Comparison of ENCODE assay signal across 8 mouse cellular contexts in the genomic region with DNA sequence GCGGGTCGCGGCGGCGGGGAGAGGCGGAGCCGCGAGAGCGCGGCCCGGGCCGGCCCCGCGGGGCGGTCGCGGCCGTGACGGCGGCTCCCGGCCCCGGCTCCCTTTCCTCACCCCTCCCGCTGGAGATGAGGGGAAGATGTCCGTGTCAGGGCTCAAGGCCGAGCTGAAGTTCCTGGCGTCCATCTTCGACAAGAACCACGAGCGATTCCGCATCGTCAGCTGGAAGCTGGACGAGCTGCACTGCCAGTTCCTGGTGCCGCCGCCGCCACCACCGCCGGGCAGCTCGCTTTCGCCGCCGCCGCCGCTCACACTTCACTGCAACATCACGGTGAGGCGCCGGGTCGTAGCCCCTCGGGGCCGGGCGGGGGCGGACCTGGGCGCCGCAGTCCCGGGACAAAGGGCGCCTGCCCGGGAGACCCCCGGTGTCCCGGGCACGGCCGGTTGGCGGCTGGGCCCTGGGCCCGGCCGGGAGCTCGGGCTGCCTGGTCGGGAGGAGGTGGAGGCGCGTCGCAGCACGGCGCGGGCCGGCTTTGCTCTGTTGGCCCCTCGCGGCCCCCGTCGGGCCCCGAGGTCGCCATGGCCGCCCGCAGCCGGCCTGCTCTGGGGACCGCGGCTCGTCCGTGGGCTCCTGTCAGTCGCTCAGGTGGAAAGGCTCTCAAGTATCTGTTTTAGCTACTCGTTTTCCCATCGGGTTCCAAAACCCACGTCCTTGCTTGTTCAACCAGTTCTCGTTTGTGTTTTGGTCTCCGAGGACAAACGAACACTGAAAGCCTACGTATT. TPM values are rescaled to one million over a fixed set of nuclear protein-coding genes. Genes with fewer than 3 reads are reported as not detected.
A peak's percentile ranks its signal among the peaks of the same experiment; 100 is the strongest.
DNase-seq lines count a peak whose midpoint lies in the region; ATAC-seq lines count a peak whose summit lies in the region.

No protein-coding gene starts in this region.

- peaks cover 11% of the 10 kb centered on the region; the same call in 1 of the 2 replicates for H3K36me3 ChIP-seq in limb, embryonic 10.5 days
- H3K36me3 ChIP-seq in midbrain, embryonic 10.5 days = peaks cover 11% of the 10 kb centered on the region; the same call in 1 of the 2 replicates

- intact Hi-C loops in gastrocnemius, postnatal 14 days (cut with DNase I; ENCODE audit: low total_unique reads) = loop anchor here (10.0 kb wide), 1 partner anchor 235 kb away; no protein-coding TSS in a partner anchor

- H3K27me3 ChIP-seq in limb, embryonic 10.5 days (ENCODE audit: low read depth, poor library complexity, severe bottlenecking) = no peaks in the 10 kb centered on the region
- H3K27me3 ChIP-seq in midbrain, embryonic 10.5 days (ENCODE audit: low read depth, poor library complexity, severe bottlenecking) = peaks cover 13% of the 10 kb centered on the region; the same call in 1 of the 2 replicates

- peak; percentile 56 for ATAC-seq in common myeloid progenitor, adult 5-6 weeks (replicated peaks; ENCODE audit: low read depth, poor library complexity, severe bottlenecking)
- ATAC-seq in inflammation-experienced regulatory T-cells, adult 6 months = peak; percentile 42

- no peaks in the 10 kb centered on the region for H3K9me3 ChIP-seq in limb, embryonic 10.5 days (replicated peaks)
- H3K9me3 ChIP-seq in midbrain, embryonic 10.5 days (replicated peaks) = no peaks in the 10 kb centered on the region

- H3K4me1 ChIP-seq in limb, embryonic 10.5 days = peaks cover 24% of the 10 kb centered on the region
- peaks cover 36% of the 10 kb centered on the region for H3K4me1 ChIP-seq in midbrain, embryonic 10.5 days

- H3K4me3 ChIP-seq in limb, embryonic 10.5 days = peak overlapping the region; percentile 78
- H3K4me3 ChIP-seq in midbrain, embryonic 10.5 days = peak overlapping the region; percentile 86

- under 1% methylated on average over 92 of the region's 93 CpGs for WGBS in limb, embryonic 10.5 days
- WGBS in midbrain, embryonic 10.5 days = under 1% methylated on average over 93 of the region's 93 CpGs

- peak overlapping the region; percentile 94 for H3K27ac ChIP-seq in limb, embryonic 10.5 days
- peak overlapping the region; percentile 96 for H3K27ac ChIP-seq in midbrain, embryonic 10.5 days (replicated peaks)

- peak; percentile 36 for DNase-seq in layer of hippocampus, adult 11-12 months (ENCODE audit: low spot score)
- DNase-seq in layer of hippocampus, adult 9-10 months (ENCODE audit: low spot score) = no peak
- DNase-seq in gastrocnemius, postnatal 14 days = peak; percentile 47
- DNase-seq in limb, embryonic 10.5 days (ENCODE audit: low spot score) = peak; percentile 75
- peak; percentile 73 for DNase-seq in midbrain, embryonic 10.5 days (ENCODE audit: low spot score)
- DNase-seq in right cerebral cortex, postnatal 36 days (ENCODE audit: low spot score in 2 of 2) = peak; percentile 14 to 36

RNA-seq across cellular contexts. Expression of a gene that starts 1.0 kb away (rescaled TPM):
- total RNA-seq in common myeloid progenitor, adult 5-6 weeks (2017) = 49.5 and 59.2 TPM in 2 replicates
- total RNA-seq in gastrocnemius, postnatal 14 days (2021) = 10 to 100 TPM; 21.5 to 24.1 TPM
- 10 to 100 TPM; 11.5 to 16.9 (median 14.1) TPM for polyA plus RNA-seq in inflammation-experienced regulatory T-cells, adult 6 months (2017; shearing (Covaris generic))
- polyA plus RNA-seq in limb, embryonic 10.5 days (2016; fragmentation: Nextera tagmentation; extraction: Ambion mirVana) = 32.6 and 33.9 TPM in 2 replicates
- 37.7 and 38.0 TPM in 2 replicates for polyA plus RNA-seq in midbrain, embryonic 10.5 days (2016; fragmentation: Nextera tagmentation; extraction: Ambion mirVana)

RNA-seq across cellular contexts. Expression of a gene that starts 59.0 kb away (rescaled TPM):
- 33.8 and 37.6 TPM in 2 replicates for total RNA-seq in common myeloid progenitor, adult 5-6 weeks (2017)
- 10 to 100 TPM; 18.5 to 21.1 TPM for total RNA-seq in gastrocnemius, postnatal 14 days (2021)
- polyA plus RNA-seq in inflammation-experienced regulatory T-cells, adult 6 months (2017; shearing (Covaris generic)) = 10 to 100 TPM; 39.3 to 50.5 (median 42.0) TPM
- polyA plus RNA-seq in limb, embryonic 10.5 days (2016; fragmentation: Nextera tagmentation; extraction: Ambion mirVana) = 72.0 and 74.3 TPM in 2 replicates
- polyA plus RNA-seq in midbrain, embryonic 10.5 days (2016; fragmentation: Nextera tagmentation; extraction: Ambion mirVana) = 84.1 and 86.9 TPM in 2 replicates
